8 mouse cellular contexts compared by ENCODE assay signal in the genomic region with DNA sequence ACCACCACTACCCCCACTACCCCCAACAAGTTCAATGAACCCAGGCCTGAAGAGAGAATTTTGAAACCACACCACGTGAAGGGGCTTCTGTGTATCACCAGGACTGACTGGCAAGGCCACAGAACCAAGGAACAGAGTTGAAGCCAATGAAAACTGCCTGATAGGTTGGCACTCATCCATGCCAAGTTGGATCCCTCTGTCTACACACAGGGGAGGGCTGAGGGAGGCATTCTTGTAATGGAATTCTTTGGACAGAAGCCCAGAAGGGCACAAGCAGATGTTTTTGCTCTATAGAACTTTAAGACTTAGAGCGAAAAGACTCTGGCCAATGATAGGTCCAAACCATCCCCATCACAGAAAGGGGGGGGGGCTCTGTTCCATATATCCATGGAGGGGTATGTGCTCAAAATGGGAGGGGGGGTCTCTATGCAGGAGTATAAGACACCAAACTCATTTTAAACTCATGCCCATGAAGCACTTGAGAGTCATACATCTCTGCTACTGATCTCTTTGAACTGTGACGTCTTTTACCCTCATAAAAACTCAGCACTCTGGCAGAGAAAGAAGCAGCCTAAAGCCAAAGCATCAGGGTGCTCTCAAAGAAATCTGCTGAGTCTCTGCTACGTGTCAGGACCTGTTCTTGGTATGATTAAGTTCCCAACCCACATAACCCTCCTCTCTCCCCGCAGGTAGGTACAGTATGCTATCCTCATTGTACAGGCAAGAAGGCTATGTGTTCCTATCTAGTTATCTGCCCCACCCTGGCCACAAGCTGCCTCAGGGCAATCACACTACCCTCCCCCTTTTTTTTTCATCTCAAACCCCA.
DNase-seq lines count a peak whose midpoint lies in the region.

No protein-coding gene starts in this region.

- DNase-seq in gastrocnemius, adult 18-20 months (ENCODE audit: low spot score): peak; percentile 17
- DNase-seq in gastrocnemius, postnatal 36 days: no peak
- peak; percentile 11 for DNase-seq in NIH3T3 (ENCODE audit: low read depth)
- peak; percentile 19 to 31 for DNase-seq in heart, adult 9 months (ENCODE audit: low spot score in 2 of 2)
- DNase-seq in kidney, postnatal 4 days: peak; percentile 9 to 33
- DNase-seq in natural killer cell, adult 2 months (ENCODE audit: low spot score in 2 of 2): no peak
- DNase-seq in layer of hippocampus, adult 9-11 months: no peak
- no peak for DNase-seq in thymus, postnatal 25 days

- intact Hi-C loops in gastrocnemius, postnatal 36 days (cut with DNase I): no loop called here

Comparison
In these comparisons a context has a peak if more than half of its experiments do, and no peak if none do; other contexts are left out.
1. DNase-seq: peak in gastrocnemius, adult 18-20 months (single experiment), NIH3T3 (single experiment), heart, adult 9 months (2 of 2) and kidney, postnatal 4 days (2 of 2); none in gastrocnemius, postnatal 36 days (0 of 2), natural killer cell, adult 2 months (0 of 2), layer of hippocampus, adult 9-11 months (single experiment) and thymus, postnatal 25 days (single experiment).